Mouse (Mus musculus) thymus, postnatal 0 days (tissue): ENCODE measurements around the gene Ttc13. TPM values are rescaled to one million over a fixed set of nuclear protein-coding genes. Genes with fewer than 3 reads are reported as not detected.

Source experiments
- DNase-seq: peaks from one replicate; pipeline ENCODE4 v3.0.0-alpha.2; 2015; ENCODE audit warnings: low spot score
- polyA plus RNA-seq: library from polyadenylated mRNA; unstranded; fragments of >200 nt; fragmentation: Nextera tagmentation; extraction: Ambion mirVana; gene quantifications from 2 replicates; pipeline ENCODE4 v1.2.1, GENCODE M21; 2015

Ttc13 gene
- polyA plus RNA-seq, 1 experiment from 2014 or later = 54.3 TPM

GRCm38 (mm10) chr8:124658415-124658814, 63.4 kb downstream of the Ttc13 start:
- DNase-seq = no peak

GRCm38 (mm10) chr8:124657961-124658360, 63.8 kb downstream of the Ttc13 start:
- no peak for DNase-seq

- no peak for DNase-seq
These were observed 68.0 kb downstream of the Ttc13 start for GRCm38 (mm10) chr8:124653568-124654475.

- no peak for DNase-seq
These were observed 69.2 kb downstream of the Ttc13 start for GRCm38 (mm10) chr8:124652546-124652945.

GRCm38 (mm10) chr8:124651776-124652175, 70.0 kb downstream of the Ttc13 start:
- DNase-seq = no peak

- no peak for DNase-seq
These were observed 73.5 kb downstream of the Ttc13 start for GRCm38 (mm10) chr8:124648311-124648710.

- no peak for DNase-seq
These were observed 78.0 kb downstream of the Ttc13 start for GRCm38 (mm10) chr8:124643540-124644339.

- DNase-seq = no peak
These were observed 80.2 kb downstream of the Ttc13 start for GRCm38 (mm10) chr8:124641599-124641998.

GRCm38 (mm10) chr8:124635247-124635502, 86.6 kb downstream of the Ttc13 start:
- DNase-seq = no peak

GRCm38 (mm10) chr8:124634411-124635246, 87.2 kb downstream of the Ttc13 start:
- DNase-seq = no peak

- DNase-seq = no peak
These were observed 88.6 kb downstream of the Ttc13 start for GRCm38 (mm10) chr8:124633001-124633703.

- DNase-seq = no peak
These were observed 89.8 kb downstream of the Ttc13 start for GRCm38 (mm10) chr8:124631966-124632365.

- no peak for DNase-seq
These were observed 90.9 kb downstream of the Ttc13 start for GRCm38 (mm10) chr8:124630891-124631290.

GRCm38 (mm10) chr8:124630489-124630888, 91.3 kb downstream of the Ttc13 start:
- no peak for DNase-seq

- DNase-seq = no peak
These were observed 95.5 kb downstream of the Ttc13 start for GRCm38 (mm10) chr8:124626251-124626650.

Other genes starting within 250 kb of the Ttc13 start
- 35.6 and 40.5 TPM in 2 replicates for gene Cog2, start 201.2 kb downstream of the Ttc13 start, polyA plus RNA-seq
- gene Agt, start 152.3 kb downstream of the Ttc13 start, polyA plus RNA-seq = 2.1 and 2.7 TPM in 2 replicates
- 0.14 and 0.37 TPM in 2 replicates for gene Capn9, start 145.9 kb downstream of the Ttc13 start, polyA plus RNA-seq
- gene 2310022B05Rik, start 58.6 kb downstream of the Ttc13 start, polyA plus RNA-seq = 6.7 and 6.9 TPM in 2 replicates
- gene Arv1, start 156 bp upstream of the Ttc13 start, polyA plus RNA-seq = 20.5 and 23.3 TPM in 2 replicates
- 6.1 and 7.7 TPM in 2 replicates for gene Fam89a, start 29.8 kb upstream of the Ttc13 start, polyA plus RNA-seq
- gene Trim67, start 71.1 kb upstream of the Ttc13 start, polyA plus RNA-seq = not detected in 2 replicates
- gene Gnpat, start 141.1 kb upstream of the Ttc13 start, polyA plus RNA-seq = 78.2 and 78.9 TPM in 2 replicates
- gene 2810004N23Rik, start 141.1 kb upstream of the Ttc13 start, polyA plus RNA-seq = 39.1 and 42.3 TPM in 2 replicates
- 7.0 and 9.2 TPM in 2 replicates for gene Exoc8, start 175.7 kb upstream of the Ttc13 start, polyA plus RNA-seq
- 11.0 and 13.5 TPM in 2 replicates for gene Sprtn, start 175.9 kb upstream of the Ttc13 start, polyA plus RNA-seq
- gene Egln1, start 227.3 kb upstream of the Ttc13 start, polyA plus RNA-seq = 13.0 and 15.3 TPM in 2 replicates